Mouse (Mus musculus) stomach, embryonic 14.5 days (tissue): ENCODE data around the gene Dlg4. TPM values are rescaled to one million over a fixed set of nuclear protein-coding genes. Genes with fewer than 3 reads are reported as not detected.
A peak's percentile ranks its signal among the peaks of the same experiment; 100 is the strongest.

Experiments used
- ATAC-seq: fragments of 200-750 bp; cut with Nextera tagmentation; 2 replicates; pipeline ENCODE4 v1.8.0; 2017; ENCODE audit warnings: low read depth, moderate TSS enrichment; ENCODE audit not compliant: insufficient number of reproducible peaks, insufficient read depth, low FRiP score
- H3K27ac ChIP-seq: fragments of 300-500 bp; sonication (generic); 2 replicates; pipeline ENCODE4 v1.5.1; 2014; ENCODE audit warnings: mild to moderate bottlenecking, low read length, moderate library complexity, mixed read lengths
- H3K27me3 ChIP-seq: fragments of 300-500 bp; sonication (generic); 2 replicates; pipeline ENCODE4 v1.6.1; 2014; ENCODE audit warnings: low read length, control low read depth, mixed read lengths; ENCODE audit not compliant: control insufficient read depth, insufficient read depth
- H3K36me3 ChIP-seq: fragments of 300-500 bp; sonication (generic); 2 replicates; pipeline ENCODE4 v1.6.1; 2014; ENCODE audit warnings: mild to moderate bottlenecking, control low read depth, low read length, moderate library complexity, mixed read lengths; ENCODE audit not compliant: control insufficient read depth, insufficient read depth
- H3K4me1 ChIP-seq: fragments of 300-500 bp; sonication (generic); 2 replicates; pipeline ENCODE4 v1.6.1; 2014; ENCODE audit warnings: low read length, control low read depth, mixed read lengths; ENCODE audit not compliant: control insufficient read depth, insufficient read depth
- H3K4me2 ChIP-seq: fragments of 300-500 bp; sonication (generic); replicated peaks from 2 replicates; pipeline ENCODE4 v1.6.1; 2014; ENCODE audit warnings: low read depth, low read length, control low read depth
- H3K4me3 ChIP-seq: fragments of 300-500 bp; sonication (generic); 2 replicates; pipeline ENCODE4 v1.5.1; 2014; ENCODE audit warnings: low read depth, low read length, control low read depth
- H3K9ac ChIP-seq: fragments of 300-500 bp; sonication (generic); replicated peaks from 2 replicates; pipeline ENCODE4 v1.6.1; 2014; ENCODE audit warnings: low read depth, mild to moderate bottlenecking, control low read depth, low read length, moderate library complexity, mixed read lengths
- H3K9me3 ChIP-seq: fragments of 300-500 bp; sonication (generic); 2 replicates; pipeline ENCODE4 v1.6.1; 2016; ENCODE audit warnings: low read depth, low read length, control low read depth; ENCODE audit not compliant: control insufficient read depth
- WGBS: fragments of 180-500 bp; shearing (Covaris S2); extraction: QIAGEN DNeasy Blood & Tissue Kit; methylation state at CpG from one replicate; pipeline ENCODE4 v1.1.7; 2014; 5-methylcytosine and 5-hydroxymethylcytosine counted together
- polyA plus RNA-seq: library from polyadenylated mRNA; unstranded; fragments of >200 nt; fragmentation: Nextera tagmentation; extraction: Ambion mirVana; gene quantifications from 2 replicates; pipeline ENCODE4 v1.2.1, GENCODE M21; 2014

Dlg4 gene
- polyA plus RNA-seq, 1 experiment from 2014 or later: 13.8 TPM

GRCm38 (mm10) chr11:70042309-70043085 lies 25.8 kb downstream of the Dlg4 start:
- no peak for ATAC-seq
- Histone ChIP-seq H3K4me2 (no peak overlapping the region), H3K36me3 (peaks cover 23% of the 10 kb centered on the region), H3K4me1 (no peaks in the 10 kb centered on the region), H3K4me3 (no peak overlapping the region), H3K9me3 (no peaks in the 10 kb centered on the region), H3K27ac (no peak overlapping the region), H3K9ac (no peak overlapping the region), H3K27me3 (no peaks in the 10 kb centered on the region)
- 84% methylated on average over 23 of the region's 23 CpGs for WGBS

- ATAC-seq: no peak
- H3K36me3 ChIP-seq: peaks cover 23% of the 10 kb centered on the region
These were observed 26.9 kb downstream of the Dlg4 start for GRCm38 (mm10) chr11:70043665-70044064.

GRCm38 (mm10) chr11:70045435-70045834 lies 28.7 kb downstream of the Dlg4 start:
- H3K36me3 ChIP-seq: peaks cover 16% of the 10 kb centered on the region
- no peak overlapping the region for H3K27ac ChIP-seq
- H3K27me3 ChIP-seq: no peaks in the 10 kb centered on the region
- ATAC-seq: no peak
- no peaks in the 10 kb centered on the region for H3K9me3 ChIP-seq
- H3K4me1 ChIP-seq: no peaks in the 10 kb centered on the region
- 30% methylated on average over 9 of the region's 9 CpGs for WGBS
- H3K4me3 ChIP-seq: no peak overlapping the region
- H3K4me2 ChIP-seq: no peak overlapping the region
- H3K9ac ChIP-seq: no peak overlapping the region

More at GRCm38 (mm10) chr11:70043665-70044064, 26.9 kb downstream of the Dlg4 start:
- Histone ChIP-seq H3K4me2 (no peak overlapping the region), H3K27me3 (no peaks in the 10 kb centered on the region), H3K4me3 (no peak overlapping the region), H3K27ac (no peak overlapping the region), H3K4me1 (no peaks in the 10 kb centered on the region), H3K9ac (no peak overlapping the region), H3K9me3 (no peaks in the 10 kb centered on the region)
- WGBS: 79% methylated on average over 7 of the region's 7 CpGs

DNA sequence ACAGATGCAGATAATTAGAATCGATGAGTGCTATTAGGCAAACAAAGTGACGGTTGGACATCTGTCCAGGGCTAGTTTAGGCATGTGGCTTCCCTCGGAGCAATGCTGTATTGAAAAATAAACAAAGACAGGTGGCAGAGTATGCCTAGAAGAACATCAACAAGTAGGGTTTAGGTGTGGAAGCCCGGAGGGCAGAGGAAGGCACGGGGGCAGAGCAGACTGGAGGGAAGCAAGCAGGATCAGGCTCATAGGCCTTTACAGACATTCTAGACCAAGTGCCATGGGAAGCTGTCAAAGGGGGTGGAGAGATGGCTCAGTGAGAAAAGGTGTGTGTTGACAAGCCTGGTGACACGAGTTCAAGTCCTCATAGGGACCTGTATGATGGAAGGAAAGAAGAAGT lies 32.6 kb downstream of the Dlg4 start:
- Histone ChIP-seq H3K27ac (no peak overlapping the region), H3K4me1 (0 out of 2 replicates have a peak, but pooled peaks cover 4% of the 10 kb centered on the region), H3K4me3 (no peak overlapping the region), H3K4me2 (no peak overlapping the region), H3K27me3 (no peaks in the 10 kb centered on the region), H3K9ac (no peak overlapping the region), H3K9me3 (no peaks in the 10 kb centered on the region), H3K36me3 (no peaks in the 10 kb centered on the region; the same call in 1 of the 2 replicates)
- no peak for ATAC-seq
- 59% methylated on average over 6 of the region's 6 CpGs for WGBS

GRCm38 (mm10) chr11:70049816-70050215 lies 33.1 kb downstream of the Dlg4 start:
- 0 out of 2 replicates have a peak, but pooled peaks cover 4% of the 10 kb centered on the region for H3K4me1 ChIP-seq
- no peak overlapping the region for H3K9ac ChIP-seq
- WGBS: 58% methylated on average over 10 of the region's 10 CpGs
- no peak overlapping the region for H3K4me2 ChIP-seq
- H3K27me3 ChIP-seq: no peaks in the 10 kb centered on the region
- ATAC-seq: no peak
- no peak overlapping the region for H3K27ac ChIP-seq
- no peaks in the 10 kb centered on the region for H3K9me3 ChIP-seq
- H3K36me3 ChIP-seq: no peaks in the 10 kb centered on the region
- no peak overlapping the region for H3K4me3 ChIP-seq

DNA sequence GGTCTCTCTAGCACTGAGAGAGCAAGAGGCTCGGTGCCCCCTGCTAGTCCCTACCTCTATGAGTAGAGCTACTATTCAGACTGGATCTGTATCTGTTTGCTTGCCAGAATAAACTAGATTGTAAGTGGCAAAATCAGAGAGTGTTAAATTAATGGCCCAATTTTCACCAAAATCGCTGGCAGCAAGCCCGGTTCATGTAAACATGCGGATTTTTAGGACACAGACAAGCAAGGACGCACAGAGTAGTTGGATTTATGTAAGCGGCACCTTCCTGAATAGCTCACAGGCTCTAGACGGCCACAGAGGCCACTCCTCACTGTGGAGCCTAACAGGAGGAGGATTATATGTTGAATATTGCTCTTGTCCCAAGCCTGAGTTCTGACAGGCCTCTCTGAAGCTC lies 36.4 kb downstream of the Dlg4 start:
- no peak for ATAC-seq
- no peaks in the 10 kb centered on the region for H3K36me3 ChIP-seq
- no peak overlapping the region for H3K4me2 ChIP-seq
- no peak overlapping the region for H3K27ac ChIP-seq
- H3K9me3 ChIP-seq: no peaks in the 10 kb centered on the region
- 49% methylated on average over 7 of the region's 7 CpGs for WGBS
- H3K4me3 ChIP-seq: no peak overlapping the region
- H3K4me1 ChIP-seq: peaks cover 11% of the 10 kb centered on the region; the same call in 1 of the 2 replicates
- 0 out of 2 replicates have a peak, but pooled peaks cover 2% of the 10 kb centered on the region for H3K27me3 ChIP-seq
- no peak overlapping the region for H3K9ac ChIP-seq

DNA sequence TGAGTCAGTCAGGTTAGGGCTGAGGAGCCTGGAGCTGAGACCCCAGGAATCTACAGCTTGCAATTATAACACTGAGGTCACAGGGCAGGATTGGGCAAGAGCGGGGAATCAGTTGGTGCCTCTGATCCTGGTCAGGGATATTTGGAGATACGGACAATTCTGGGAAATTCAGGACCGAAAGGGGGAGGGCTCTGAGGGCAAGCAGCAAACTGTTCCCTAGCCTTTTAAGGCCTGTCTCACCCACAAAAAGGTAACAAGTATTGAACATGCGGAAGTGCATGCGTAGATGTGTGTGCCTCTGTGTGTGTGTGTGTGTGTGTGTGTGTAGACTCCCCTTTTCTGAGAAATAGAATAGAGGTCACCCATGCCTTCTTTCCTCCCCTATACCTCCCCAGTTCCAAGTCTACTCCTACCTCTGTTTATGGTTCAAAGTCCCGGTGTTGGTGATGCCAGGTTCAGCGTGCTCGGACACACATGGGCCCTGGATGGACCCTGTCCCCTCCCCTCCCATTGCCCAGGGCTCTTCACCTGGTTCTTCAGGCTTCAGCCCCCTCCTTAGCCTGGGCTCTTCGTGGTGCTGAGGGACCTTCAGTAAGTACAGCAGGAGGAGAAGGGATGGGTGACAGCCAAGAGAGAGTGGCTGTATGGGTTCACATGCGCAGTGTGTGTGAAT lies 37.3 kb downstream of the Dlg4 start, which contains the start of gene Asgr1:
Gene Asgr1 (plus strand): TSS at position 188 of the 673 bp plus-strand sequence.
- Histone ChIP-seq H3K27me3 (0 out of 2 replicates have a peak, but pooled peaks cover 2% of the 10 kb centered on the region), H3K4me2 (no peak within 1 kb of the TSS), H3K9me3 (no peaks in the 10 kb centered on the region), H3K27ac (no peak within 1 kb of the TSS), H3K4me1 (peaks cover 11% of the 10 kb centered on the region; the same call in 1 of the 2 replicates), H3K9ac (no peak within 1 kb of the TSS), H3K36me3 (no peaks in the 10 kb centered on the region), H3K4me3 (no peak within 1 kb of the TSS)
- no peak for ATAC-seq
- 87% methylated on average over 10 of the region's 10 CpGs for WGBS

DNA sequence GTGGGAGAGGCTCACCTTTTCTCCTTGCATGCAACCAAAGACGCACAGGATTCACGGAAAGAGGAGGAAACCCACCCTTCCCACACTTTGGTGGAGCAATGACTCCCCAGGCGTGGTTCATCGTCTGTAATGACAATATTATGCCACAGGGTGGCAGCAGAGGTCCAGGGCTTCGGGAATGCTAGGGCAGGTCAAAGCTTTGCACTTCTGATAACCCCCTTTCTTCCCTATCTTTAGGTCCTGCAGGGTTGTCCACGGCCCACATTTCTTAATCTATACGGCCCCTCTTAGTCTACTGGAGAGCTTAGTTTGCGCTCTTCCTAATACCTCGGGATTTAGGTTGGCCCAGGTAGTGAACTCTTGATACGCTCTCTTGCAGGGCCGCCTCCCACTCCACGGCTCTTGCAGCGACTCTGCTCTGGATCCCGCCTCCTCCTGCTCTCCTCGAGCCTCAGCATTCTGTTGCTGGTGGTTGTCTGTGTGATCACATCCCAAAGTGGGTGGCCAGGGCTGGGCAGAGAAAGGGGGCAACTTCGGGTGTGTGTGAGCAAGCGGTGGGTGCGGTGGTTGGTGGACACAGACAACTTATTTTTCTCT lies 39.0 kb downstream of the Dlg4 start:
- WGBS: 22% methylated on average over 18 of the region's 18 CpGs
- Histone ChIP-seq H3K27me3 (0 out of 2 replicates have a peak, but pooled peaks cover 2% of the 10 kb centered on the region), H3K4me3 (no peak overlapping the region), H3K9me3 (no peaks in the 10 kb centered on the region), H3K36me3 (no peaks in the 10 kb centered on the region), H3K4me2 (peak overlapping the region; percentile 22; the same call in 1 of the 2 replicates), H3K27ac (no peak overlapping the region), H3K4me1 (peaks cover 11% of the 10 kb centered on the region; the same call in 1 of the 2 replicates), H3K9ac (no peak overlapping the region)
- peak; percentile 39; the same call in 1 of the 2 replicates for ATAC-seq
